Mouse (Mus musculus) CD4-positive, CD25-positive, alpha-beta regulatory T cell, adult 2 months (primary cell): ENCODE data around the gene Ak2.

Source experiments
- DNase-seq: peaks from one replicate; pipeline ENCODE4 v3.0.0-alpha.2; 2012; ENCODE audit warnings: low read depth, low spot score

Gene Ak2

DNA sequence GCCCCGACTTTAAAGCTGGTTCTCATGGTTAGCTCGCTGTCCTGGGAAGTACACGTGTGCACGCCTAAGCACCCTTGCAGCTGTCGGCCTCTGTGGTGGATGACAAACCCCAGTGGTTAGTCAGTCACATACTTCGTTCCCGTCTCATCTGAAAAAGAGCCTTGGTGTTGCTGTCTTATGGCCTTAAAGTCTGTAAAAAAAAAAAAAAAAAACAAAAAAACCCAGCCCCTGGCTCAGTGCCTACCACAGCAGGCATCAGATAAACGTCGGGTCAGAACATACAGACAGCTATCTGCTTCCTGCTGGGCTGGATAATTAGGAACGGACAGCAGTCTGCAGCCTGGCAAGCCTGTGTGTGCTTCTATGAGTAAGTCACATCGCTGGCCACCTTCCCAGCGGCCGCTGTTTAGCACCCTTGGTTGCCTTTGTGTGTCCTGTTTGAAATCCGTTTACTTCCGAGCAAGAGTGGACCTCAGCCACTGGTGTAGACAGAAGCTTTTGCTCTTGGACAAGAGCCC, 19.9 kb downstream of the Ak2 start:
- DNase-seq: no peak

DNA sequence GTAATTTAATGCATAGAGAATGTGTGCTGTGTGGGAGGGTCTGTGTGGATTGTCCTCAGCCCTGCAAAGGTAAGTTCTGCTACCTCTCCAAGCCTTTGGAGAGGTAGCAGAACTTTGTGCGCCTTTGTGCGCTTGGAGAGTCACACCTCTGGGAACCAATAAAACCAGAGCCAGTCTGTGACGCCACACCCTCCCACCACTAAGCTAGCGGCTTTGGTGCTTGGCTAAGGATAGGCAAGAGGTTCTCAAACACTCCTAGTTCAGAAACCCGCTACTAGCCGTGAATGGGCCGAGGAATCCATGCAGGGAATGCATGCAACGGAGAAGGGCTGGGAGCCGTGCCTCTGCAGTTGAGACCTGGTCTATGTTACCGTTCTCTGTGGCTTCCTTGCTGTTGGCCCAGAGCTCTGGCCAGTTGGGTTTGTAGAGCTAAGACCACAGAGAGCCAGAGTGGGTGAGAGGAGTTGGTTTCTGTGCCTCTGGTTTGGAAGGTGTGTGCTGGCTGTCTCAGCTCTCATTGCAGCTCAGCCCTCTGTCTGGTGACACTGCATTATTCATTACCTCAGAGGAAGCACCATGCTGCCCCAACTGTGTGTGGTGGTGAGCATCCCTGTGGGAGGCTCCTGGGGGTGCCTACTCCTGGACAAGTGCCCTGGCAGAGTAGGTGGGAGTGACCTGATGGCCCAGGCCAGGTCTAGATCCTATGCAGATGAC, 21.6 kb downstream of the Ak2 start:
- no peak for DNase-seq

GRCm38 (mm10) chr4:129016329-129016728, 24.6 kb downstream of the Ak2 start:
- DNase-seq: no peak

DNA sequence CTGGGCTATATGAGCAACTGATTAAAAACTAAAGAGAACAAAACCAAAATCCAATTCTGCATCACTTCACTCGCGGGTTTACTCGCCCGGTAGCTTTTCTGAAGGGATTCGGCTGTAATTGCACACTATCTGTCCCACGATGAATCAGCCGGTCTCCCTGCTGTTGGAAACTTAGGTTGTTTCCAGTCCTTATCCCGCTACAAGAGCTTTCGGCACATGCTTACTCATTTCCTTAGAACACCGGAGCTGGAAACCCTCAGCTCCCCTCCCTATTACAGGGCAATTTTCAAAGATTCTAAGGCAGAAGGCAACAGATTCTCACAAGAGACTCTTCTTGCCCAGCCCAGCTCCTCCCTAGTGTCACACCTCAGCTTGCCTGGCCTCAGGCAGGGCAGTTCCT, 25.4 kb downstream of the Ak2 start:
- DNase-seq: no peak

DNA sequence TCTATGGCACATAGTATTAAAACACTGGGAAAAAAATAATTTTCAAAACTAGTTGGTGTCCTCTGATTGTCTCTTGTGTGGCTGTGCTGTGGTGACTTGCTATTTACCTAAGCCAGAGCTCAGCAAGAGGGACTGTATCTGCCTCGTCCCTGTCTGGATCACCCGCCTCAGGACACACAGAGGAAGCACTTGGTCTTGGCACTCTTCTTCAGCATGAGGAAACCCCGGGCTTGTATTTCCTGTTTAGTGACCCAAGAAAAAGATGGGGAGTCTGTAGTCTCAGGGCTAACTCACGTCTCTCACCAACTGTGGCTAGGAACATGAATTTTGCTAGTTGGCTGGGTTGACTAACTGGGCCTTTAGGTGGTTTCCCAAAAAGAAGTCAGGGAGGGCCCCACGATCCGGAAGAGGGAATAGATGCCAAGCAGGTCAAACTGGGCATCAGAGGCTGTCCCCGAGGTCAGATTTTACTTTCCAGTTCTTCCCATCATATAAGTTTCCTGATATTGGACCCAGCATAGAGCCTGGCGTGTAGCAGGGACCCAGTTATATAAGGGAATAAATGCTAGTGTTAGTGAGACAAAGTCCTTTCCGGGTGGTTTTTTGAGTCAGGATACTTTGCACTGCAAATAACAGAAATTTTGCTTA, 27.2 kb downstream of the Ak2 start:
- DNase-seq: no peak

DNA sequence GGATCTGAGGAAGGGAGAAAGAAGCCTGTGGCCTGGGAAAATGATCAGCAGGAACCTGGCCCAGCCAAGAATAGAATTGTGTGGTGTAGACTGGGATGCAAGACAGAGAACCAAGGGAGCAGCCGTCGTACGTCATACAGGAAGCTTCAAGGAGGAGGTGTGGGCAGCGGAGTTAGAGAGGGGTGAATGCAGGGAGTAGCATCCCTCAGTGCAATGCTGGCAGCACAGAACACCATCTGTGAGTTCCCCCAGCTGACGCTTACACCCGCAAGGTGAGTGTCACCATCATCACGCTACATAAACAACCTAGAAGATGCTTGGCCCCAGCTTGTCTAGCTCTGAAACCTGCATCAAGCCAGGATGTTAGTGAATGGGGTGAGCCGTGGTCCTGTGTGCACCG, 28.0 kb downstream of the Ak2 start:
- DNase-seq: no peak

DNA sequence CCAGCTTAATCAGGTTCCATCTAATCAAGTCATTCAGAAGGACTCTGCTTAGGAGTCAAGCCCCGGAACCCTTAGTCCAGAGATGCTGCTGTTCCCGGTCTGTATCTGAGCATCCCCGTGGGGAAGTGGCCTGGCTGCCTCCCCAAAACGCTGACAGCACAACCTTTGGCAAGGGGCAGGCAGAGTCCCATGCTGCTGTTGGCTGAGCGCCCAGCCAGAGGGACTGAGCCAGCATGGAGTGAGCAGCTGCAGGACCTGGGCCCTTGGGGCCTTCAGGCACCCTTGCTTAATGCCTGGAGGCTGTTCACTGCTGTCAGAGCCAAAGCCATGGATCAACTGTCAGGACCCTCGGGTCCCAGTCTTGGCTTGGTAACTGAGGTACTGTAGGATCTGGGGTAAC, 28.7 kb downstream of the Ak2 start:
- no peak for DNase-seq

DNA sequence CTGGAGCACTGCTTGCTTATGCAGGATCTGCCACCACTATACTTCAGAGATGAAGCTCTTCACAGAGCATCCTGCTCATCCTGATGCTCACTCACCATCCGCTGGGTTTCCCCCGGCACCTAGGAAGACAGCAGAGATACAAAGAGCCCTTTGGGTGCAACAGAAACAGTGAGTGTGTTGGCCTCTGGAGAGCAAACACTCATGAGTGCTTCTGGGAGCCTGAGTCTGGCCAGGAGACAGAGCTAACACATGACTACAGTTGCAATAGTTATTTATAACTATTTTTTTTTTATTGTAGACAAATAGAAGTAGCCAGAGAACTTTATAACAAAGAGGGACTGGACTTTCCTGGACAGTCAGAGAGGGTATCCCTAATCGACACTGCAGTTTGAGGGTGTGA, 29.7 kb downstream of the Ak2 start:
- DNase-seq: no peak

DNA sequence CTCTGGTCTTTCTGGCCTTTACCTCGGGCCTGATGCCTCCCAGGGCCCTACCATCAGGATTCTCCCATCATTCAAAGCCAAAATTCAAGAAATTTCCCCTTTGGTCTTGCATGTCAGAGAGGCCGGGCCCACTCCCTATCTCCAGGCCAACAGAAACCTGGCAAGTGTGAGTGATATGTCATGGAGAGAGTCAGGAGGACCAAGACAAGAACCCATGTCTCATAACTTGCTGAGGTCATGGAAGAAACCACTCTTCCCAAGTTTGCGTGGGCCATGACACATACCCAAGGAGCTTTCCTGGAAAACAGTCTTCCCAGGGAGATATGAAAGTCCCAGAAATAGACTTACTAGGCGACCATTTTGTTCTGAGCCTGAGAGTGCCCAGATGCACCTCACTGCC, 30.1 kb downstream of the Ak2 start:
- no peak for DNase-seq

- no peak for DNase-seq
Observed at GRCm38 (mm10) chr4:129023884-129024283, 32.1 kb downstream of the Ak2 start.

DNA sequence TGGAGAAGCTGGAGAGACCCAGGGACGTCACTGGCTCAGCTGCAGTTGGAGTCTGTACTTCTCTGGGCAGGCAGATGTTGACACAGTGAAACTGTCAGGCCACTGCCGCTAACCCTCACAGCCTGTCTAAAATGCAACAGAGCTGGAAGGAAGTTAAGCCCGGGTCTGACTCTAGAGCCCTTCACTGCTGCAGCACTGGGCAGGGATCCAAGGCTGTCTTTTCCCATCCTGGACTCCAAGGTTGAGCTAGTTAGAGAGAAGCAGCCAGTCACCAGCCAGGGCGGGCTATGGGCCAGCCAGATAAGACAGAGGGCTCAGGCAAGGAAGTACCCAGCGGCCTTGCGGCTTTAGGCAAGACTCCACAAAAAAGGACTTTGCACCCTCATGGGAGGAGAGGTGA, 33.0 kb downstream of the Ak2 start:
- DNase-seq: no peak

DNA sequence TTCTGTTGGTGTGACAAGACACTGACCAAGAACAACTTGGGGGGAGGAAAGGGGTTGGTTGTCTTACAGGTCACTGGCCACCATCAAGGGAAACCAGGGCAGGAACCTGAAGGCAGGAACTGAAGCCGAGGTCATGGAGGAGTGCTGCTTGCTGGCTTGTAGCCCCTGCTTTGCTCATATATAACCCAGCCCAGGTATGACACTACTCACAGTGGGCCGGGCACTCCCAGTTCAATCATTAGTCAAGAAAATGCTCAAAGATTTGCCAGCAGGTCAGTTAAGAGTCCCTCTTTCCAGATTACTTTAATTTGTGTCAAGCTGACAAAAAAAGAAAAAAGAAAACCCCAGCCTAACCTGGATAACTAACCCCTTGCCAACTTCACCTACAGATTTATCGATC, 33.9 kb downstream of the Ak2 start:
- DNase-seq: no peak

DNA sequence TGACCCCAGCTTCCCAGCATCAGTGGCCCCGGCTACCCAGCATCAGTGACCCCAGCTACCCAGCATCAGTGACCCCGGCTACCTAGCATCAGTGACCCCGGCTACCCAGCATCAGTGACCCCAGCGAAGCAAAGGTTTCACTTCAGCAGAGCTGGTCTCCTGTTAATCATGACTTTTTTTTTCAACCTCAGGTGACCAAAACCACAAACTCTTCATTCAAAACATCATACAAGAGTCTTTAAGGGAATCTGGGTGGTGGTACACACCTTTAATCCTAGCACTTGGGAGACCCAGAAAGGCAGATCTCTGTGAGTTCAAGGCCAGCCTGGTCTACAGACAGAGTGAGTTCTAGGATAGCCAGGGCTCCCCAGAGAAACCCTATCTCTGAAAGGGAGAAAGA, 39.0 kb downstream of the Ak2 start:
- DNase-seq: no peak

- DNase-seq: no peak
Observed at GRCm38 (mm10) chr4:129031408-129031965, 39.7 kb downstream of the Ak2 start.

DNA sequence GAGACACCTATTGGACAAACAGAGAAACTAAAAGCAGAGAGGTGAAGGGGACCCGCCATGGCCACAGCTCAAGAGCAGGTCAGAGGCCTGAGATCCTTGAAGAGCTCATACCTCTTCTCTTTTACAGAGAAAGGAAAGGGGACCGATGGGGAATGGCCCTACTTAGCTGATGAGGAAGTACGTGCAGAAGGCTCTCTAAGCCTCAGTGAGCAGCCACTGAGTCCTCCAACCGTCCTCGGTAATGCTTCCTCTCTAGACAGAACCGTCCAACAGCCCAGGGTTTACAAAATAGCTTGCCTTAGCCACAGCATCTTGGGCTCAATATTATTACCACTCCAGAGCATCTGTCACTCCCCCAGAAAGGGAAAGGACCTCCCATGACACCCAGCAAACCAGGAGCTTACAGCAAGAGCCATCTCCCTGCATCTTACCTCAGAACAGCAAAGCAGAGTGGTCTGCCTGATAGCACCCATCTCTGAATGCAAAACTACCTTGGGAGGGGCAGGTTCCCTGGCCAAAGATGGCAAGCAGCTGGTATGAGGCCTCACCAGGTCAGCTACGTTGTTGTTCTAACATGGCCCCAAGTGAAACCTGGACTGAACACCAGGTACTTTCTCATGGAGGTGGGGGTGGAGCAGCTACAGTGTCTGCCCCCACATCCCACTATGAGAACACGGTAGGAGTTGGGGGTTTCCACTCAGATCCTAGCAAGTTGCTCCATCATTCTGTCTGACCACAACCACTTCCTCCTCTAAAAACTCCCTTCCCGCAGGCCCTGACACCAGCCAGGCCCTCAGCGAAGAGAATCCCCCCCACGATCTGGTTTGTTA, 40.6 kb downstream of the Ak2 start:
- DNase-seq: peak; percentile 86

GRCm38 (mm10) chr4:129032963-129033951, 41.5 kb downstream of the Ak2 start:
- DNase-seq: peak; percentile 87

GRCm38 (mm10) chr4:129034224-129034623, 42.5 kb downstream of the Ak2 start:
- peak; percentile 22 for DNase-seq

DNA sequence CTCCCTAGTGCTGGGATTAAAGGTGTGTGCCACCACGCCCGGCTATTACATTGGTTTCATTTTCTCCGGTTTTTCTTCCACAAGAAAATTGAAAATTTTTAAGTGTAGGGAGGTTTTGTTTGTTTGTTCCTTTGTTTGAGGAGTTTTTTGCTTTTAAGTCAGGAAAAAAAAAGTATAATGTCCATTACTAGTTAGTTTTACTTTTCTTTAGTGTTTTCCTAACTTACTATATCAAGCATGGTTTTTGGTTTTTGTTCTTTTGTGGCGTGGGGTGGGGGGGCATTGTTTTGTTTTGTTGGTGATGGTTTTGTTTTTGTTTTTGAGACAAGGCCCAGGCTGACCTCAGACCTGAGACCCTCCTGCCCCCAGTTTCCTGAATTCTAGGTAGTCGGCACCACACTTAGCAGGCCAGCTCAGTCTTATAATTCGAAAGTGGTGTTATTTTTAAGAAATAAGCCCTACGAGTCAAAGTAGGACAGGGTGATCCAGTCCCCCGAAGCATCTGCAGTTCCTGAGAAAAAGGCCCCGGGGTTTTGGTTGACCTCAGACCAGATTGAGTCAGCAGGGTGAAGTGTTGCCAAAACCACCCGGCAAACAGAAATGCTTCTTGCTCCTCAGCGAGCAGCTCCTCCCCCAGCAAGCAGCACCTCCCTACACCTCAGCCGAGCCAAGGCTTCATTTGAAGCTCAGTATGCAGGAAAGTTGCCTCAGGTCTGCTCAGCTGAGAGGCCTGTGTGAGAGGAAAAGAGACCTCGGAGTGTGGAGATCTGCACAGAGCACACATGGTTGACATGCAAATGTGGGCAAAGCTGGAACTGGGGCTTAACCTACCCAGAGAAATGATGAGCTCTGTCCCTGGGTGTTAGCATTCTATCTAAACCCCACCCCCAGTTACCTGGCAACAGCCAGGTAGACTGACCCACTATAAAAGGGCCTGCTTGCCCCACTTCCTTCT, 43.2 kb downstream of the Ak2 start:
- peak; percentile 82 for DNase-seq

DNA sequence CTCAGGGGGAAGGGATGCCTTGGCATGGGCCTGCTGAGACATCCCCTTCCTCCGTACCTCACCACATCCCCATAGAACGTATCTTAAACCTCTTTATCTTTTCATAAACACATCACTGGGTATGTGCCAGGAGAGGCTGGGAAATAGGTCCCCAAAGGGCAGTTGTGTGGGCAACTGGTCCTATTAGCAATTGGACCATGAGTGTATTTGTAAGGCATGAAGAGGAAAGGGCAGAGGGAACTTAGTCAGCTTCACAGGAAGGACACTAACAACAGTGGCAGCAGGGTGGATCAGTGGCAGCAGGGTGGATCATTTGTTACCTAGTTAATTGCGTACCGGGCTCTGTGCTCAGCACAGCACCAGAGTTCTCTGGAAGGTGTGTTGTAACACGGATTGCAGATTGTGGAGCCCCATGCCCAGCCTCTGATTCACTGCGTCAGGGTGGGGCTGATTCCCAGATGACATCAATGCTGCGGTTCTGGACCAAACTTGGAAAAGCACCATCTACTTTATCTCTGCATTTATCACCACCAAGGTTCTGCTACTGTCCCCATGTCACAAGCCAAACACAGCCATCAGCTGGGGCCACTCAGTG, 44.2 kb downstream of the Ak2 start:
- DNase-seq: no peak
